In the genomic region with DNA sequence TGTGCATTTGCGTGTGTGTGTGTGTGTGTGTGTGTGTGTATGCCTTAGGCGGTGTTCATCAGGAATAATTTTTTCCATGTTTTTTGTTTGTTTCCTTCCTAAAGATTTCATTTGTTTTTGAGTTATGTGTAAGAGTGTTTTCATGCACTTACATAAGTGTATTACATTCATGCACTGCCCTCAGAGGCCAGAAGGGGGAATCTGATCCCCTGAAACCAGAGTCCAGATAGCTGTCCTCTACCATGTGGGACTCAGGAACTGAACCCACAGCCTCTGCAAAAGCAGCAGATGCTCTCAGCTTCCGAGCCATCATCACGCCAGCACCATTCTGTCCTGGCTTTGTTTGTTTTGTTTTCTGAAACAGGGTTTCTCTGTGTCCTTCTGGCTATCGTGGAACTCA, we compare ENCODE assay signal across 24 mouse cellular contexts. TPM values are rescaled to one million over a fixed set of nuclear protein-coding genes. Genes with fewer than 3 reads are reported as not detected.
DNase-seq lines count a peak whose midpoint lies in the region; ATAC-seq and TF ChIP-seq lines count a peak whose summit lies in the region.
"Had no signal": no experiment of that assay in that cellular context is flagged by ENCODE, and none has a peak within 500 bp of the region (broad histone marks: within the 10 kb centered on the region; RNA-seq: fewer than 3 reads in every experiment).

No protein-coding gene starts in this region.

- H3K27me3 ChIP-seq in heart, adult 2 months (ENCODE audit: control insufficient read depth, insufficient read depth, low read length): peaks cover under 1% of the 10 kb centered on the region; the same call in 1 of the 2 replicates
- peaks cover 35% of the 10 kb centered on the region for H3K27me3 ChIP-seq in heart, embryonic 10.5 days (ENCODE audit: insufficient read depth, poor library complexity, severe bottlenecking)
- no peaks in the 10 kb centered on the region for H3K27me3 ChIP-seq in lung, embryonic 14.5 days (ENCODE audit: insufficient read depth, low read length)
- H3K27me3 ChIP-seq: Patski had no signal

- 90% methylated on average over 5 of the region's 5 CpGs for WGBS in heart, adult 2 months
- 84% methylated on average over 5 of the region's 5 CpGs for WGBS in heart, embryonic 10.5 days
- WGBS in lung, embryonic 14.5 days: 83% methylated on average over 5 of the region's 5 CpGs

- no peak for DNase-seq in heart, adult 2 months
- no peak for DNase-seq in heart, embryonic 10.5 days (ENCODE audit: low spot score)
- DNase-seq in lung, embryonic 14.5 days: no peak
- DNase-seq in lung, postnatal 4 days: no peak
- DNase-seq in adrenal gland, postnatal 4 days (ENCODE audit: low spot score in 2 of 2): no peak
- DNase-seq in adrenal gland, adult 2 months: no peak
- no peak for DNase-seq in heart, adult 9 months (ENCODE audit: low spot score in 2 of 2)
- DNase-seq: cerebellum, adult 9-10 months; heart, postnatal 14 days; kidney, adult 9 months; lung, postnatal 10 days; retina, postnatal 1 day; thymus, postnatal 25 days had no signal

- no peak for TF ChIP-seq EP300 in heart, adult 2 months (IDR thresholded peaks at IDR 0.05; ENCODE audit: insufficient read depth, low read depth, low read length)

- H3K9me3 ChIP-seq in heart, embryonic 10.5 days: no peaks in the 10 kb centered on the region
- no peaks in the 10 kb centered on the region for H3K9me3 ChIP-seq in lung, embryonic 14.5 days (ENCODE audit: low read depth, low read length)
- H3K9me3 ChIP-seq: hindbrain, embryonic 15.5 days; midbrain, embryonic 12.5 days had no signal

- ATAC-seq in lung, embryonic 14.5 days (ENCODE audit: insufficient read depth): no peak
- ATAC-seq in common myeloid progenitor, adult 5-6 weeks (replicated peaks; ENCODE audit: low read depth, poor library complexity, severe bottlenecking): peak; percentile 60; the same call in 1 of the 2 replicates
- ATAC-seq: forebrain, embryonic 14.5 days; Patski had no signal

- no peak overlapping the region for H3K4me2 ChIP-seq in lung, embryonic 14.5 days
- H3K4me2 ChIP-seq: hindbrain, embryonic 15.5 days; midbrain, embryonic 12.5 days had no signal

- no peak overlapping the region for H3K27ac ChIP-seq in heart, adult 2 months
- no peak overlapping the region for H3K27ac ChIP-seq in heart, embryonic 10.5 days
- H3K27ac ChIP-seq in lung, embryonic 14.5 days (ENCODE audit: low read depth): no peak overlapping the region
- H3K27ac ChIP-seq: hindbrain, embryonic 15.5 days; midbrain, embryonic 12.5 days had no signal

- TF ChIP-seq CTCF in heart, adult 2 months (IDR thresholded peaks at IDR 0.05): peak; percentile 46
- TF ChIP-seq CTCF in lung, embryonic 14.5 days (IDR thresholded peaks at IDR 0.05; ENCODE audit: low read depth): peak; percentile 15; the same call in 1 of the 2 replicates

- H3K4me1 ChIP-seq in heart, adult 2 months (ENCODE audit: control insufficient read depth, insufficient read depth, low read length): no peaks in the 10 kb centered on the region
- H3K4me1 ChIP-seq in heart, embryonic 10.5 days: peaks cover 7% of the 10 kb centered on the region
- 0 out of 2 replicates have a peak, but pooled peaks cover under 1% of the 10 kb centered on the region for H3K4me1 ChIP-seq in lung, embryonic 14.5 days (ENCODE audit: insufficient read depth)
- H3K4me1 ChIP-seq: hindbrain, embryonic 15.5 days had no signal

- no peak overlapping the region for H3K9ac ChIP-seq in heart, adult 2 months (ENCODE audit: low read depth, low read length)
- no peak overlapping the region for H3K9ac ChIP-seq in lung, embryonic 14.5 days
- H3K9ac ChIP-seq: hindbrain, embryonic 15.5 days; midbrain, embryonic 12.5 days had no signal

- H3K4me3 ChIP-seq in heart, adult 2 months: no peak overlapping the region
- H3K4me3 ChIP-seq in heart, embryonic 10.5 days: no peak overlapping the region
- no peak overlapping the region for H3K4me3 ChIP-seq in lung, embryonic 14.5 days (ENCODE audit: low read depth, low read length)
- H3K4me3 ChIP-seq: hindbrain, embryonic 15.5 days; midbrain, embryonic 12.5 days had no signal

- intact Hi-C loops in heart, adult 2 months (cut with DNase I): no loop called here

- TF ChIP-seq POLR2A in heart, adult 2 months (IDR thresholded peaks at IDR 0.05; ENCODE audit: insufficient read depth, low read depth, low read length): no peak

- no peaks in the 10 kb centered on the region for H3K79me2 ChIP-seq in heart, adult 2 months (replicated peaks; ENCODE audit: control insufficient read depth, insufficient read depth, low read length)

- H3K36me3 ChIP-seq in heart, adult 2 months (ENCODE audit: control insufficient read depth, insufficient read depth, low read length): no peaks in the 10 kb centered on the region
- H3K36me3 ChIP-seq in heart, embryonic 10.5 days: no peaks in the 10 kb centered on the region
- H3K36me3 ChIP-seq in lung, embryonic 14.5 days (ENCODE audit: insufficient read depth): no peaks in the 10 kb centered on the region
- H3K36me3 ChIP-seq: hindbrain, embryonic 15.5 days; midbrain, embryonic 12.5 days had no signal

RNA-seq across cellular contexts. Expression of gene Gm9918, which starts 4.8 kb away (rescaled TPM):
- total RNA-seq in heart, adult 2 months (2021): not detected
- polyA plus RNA-seq in heart, adult 2 months (2012; rRNA removed): 0.06 TPM in 1 of 2 replicates, not detected in the other
- polyA plus RNA-seq in heart, embryonic 10.5 days (2016; fragmentation: Nextera tagmentation; extraction: Ambion mirVana): 0.23 TPM in 1 of 2 replicates, not detected in the other
- polyA plus RNA-seq in lung, embryonic 14.5 days (2014; fragmentation: Nextera tagmentation; extraction: Ambion mirVana): 0.38 and 0.82 TPM in 2 replicates
- not detected in 2 replicates for total RNA-seq in common myeloid progenitor, adult 5-6 weeks (2017)
- total RNA-seq in adrenal gland, postnatal 4 days (2021): under 1 TPM; 0.17 to 0.31 TPM
- not detected for total RNA-seq in adrenal gland, adult 2 months (2021)
- 0.47 and 0.87 TPM in 2 replicates for polyA plus RNA-seq in adrenal gland, adult 2 months (2012; rRNA removed)
- total RNA-seq: gastrocnemius, adult 18-20 months; heart, adult 8-10 months; heart, postnatal 14 days; left cerebral cortex, adult 8-10 months; neutrophil, adult 5-6 weeks had no signal
- polyA plus RNA-seq: C2C12; forebrain, embryonic 14.5 days; spleen, adult 2 months had no signal

RNA-seq across cellular contexts. Expression of gene Rarg, which starts 8.2 kb away (rescaled TPM):
- total RNA-seq in heart, adult 2 months (2021): 10 to 100 TPM; 18.1 to 20.3 TPM
- polyA plus RNA-seq in heart, adult 2 months (2012; rRNA removed): 19.9 and 26.9 TPM in 2 replicates
- polyA plus RNA-seq in heart, embryonic 10.5 days (2016; fragmentation: Nextera tagmentation; extraction: Ambion mirVana): 11.3 and 17.3 TPM in 2 replicates
- 38.5 and 38.7 TPM in 2 replicates for polyA plus RNA-seq in lung, embryonic 14.5 days (2014; fragmentation: Nextera tagmentation; extraction: Ambion mirVana)
- 1.2 and 3.9 TPM in 2 replicates for total RNA-seq in common myeloid progenitor, adult 5-6 weeks (2017)
- 10 to 100 TPM; 24.8 to 28.6 TPM for total RNA-seq in adrenal gland, postnatal 4 days (2021)
- total RNA-seq in adrenal gland, adult 2 months (2021): 10 to 100 TPM; 21.0 to 35.8 TPM
- polyA plus RNA-seq in adrenal gland, adult 2 months (2012; rRNA removed): 29.9 and 32.4 TPM in 2 replicates

RNA-seq across cellular contexts. Expression of gene Mfsd5, which starts 13.7 kb away (rescaled TPM):
- total RNA-seq in heart, adult 2 months (2021): 10 to 100 TPM; 17.0 to 19.4 TPM
- 37.8 and 47.9 TPM in 2 replicates for polyA plus RNA-seq in heart, adult 2 months (2012; rRNA removed)
- 55.7 and 63.4 TPM in 2 replicates for polyA plus RNA-seq in heart, embryonic 10.5 days (2016; fragmentation: Nextera tagmentation; extraction: Ambion mirVana)
- 63.1 and 64.0 TPM in 2 replicates for polyA plus RNA-seq in lung, embryonic 14.5 days (2014; fragmentation: Nextera tagmentation; extraction: Ambion mirVana)
- 16.8 and 21.0 TPM in 2 replicates for total RNA-seq in common myeloid progenitor, adult 5-6 weeks (2017)
- 10 to 100 TPM; 34.4 to 36.7 TPM for total RNA-seq in adrenal gland, postnatal 4 days (2021)
- total RNA-seq in adrenal gland, adult 2 months (2021): 10 to 100 TPM; 38.2 to 46.3 TPM
- 99.6 and 108 TPM in 2 replicates for polyA plus RNA-seq in adrenal gland, adult 2 months (2012; rRNA removed)

RNA-seq across cellular contexts. Expression of gene Espl1, which starts 30.5 kb away (rescaled TPM):
- total RNA-seq in heart, adult 2 months (2021): 1 to 10 TPM; 1.0 to 1.4 TPM
- 1.6 and 2.4 TPM in 2 replicates for polyA plus RNA-seq in heart, adult 2 months (2012; rRNA removed)
- 35.8 and 40.9 TPM in 2 replicates for polyA plus RNA-seq in heart, embryonic 10.5 days (2016; fragmentation: Nextera tagmentation; extraction: Ambion mirVana)
- 44.1 and 45.9 TPM in 2 replicates for polyA plus RNA-seq in lung, embryonic 14.5 days (2014; fragmentation: Nextera tagmentation; extraction: Ambion mirVana)
- total RNA-seq in common myeloid progenitor, adult 5-6 weeks (2017): 24.6 and 39.7 TPM in 2 replicates
- total RNA-seq in adrenal gland, postnatal 4 days (2021): 10 to 100 TPM; 16.5 to 24.5 TPM
- total RNA-seq in adrenal gland, adult 2 months (2021): 1 to 10 TPM in 1 of 2 experiments, under 1 TPM in 1; 0.86 to 2.5 TPM
- 1.8 and 2.2 TPM in 2 replicates for polyA plus RNA-seq in adrenal gland, adult 2 months (2012; rRNA removed)

RNA-seq across cellular contexts. Expression of gene Itgb7, which starts 33.8 kb away (rescaled TPM):
- 1 to 10 TPM; 1.5 to 2.0 TPM for total RNA-seq in heart, adult 2 months (2021)
- 2.4 and 4.6 TPM in 2 replicates for polyA plus RNA-seq in heart, adult 2 months (2012; rRNA removed)
- 0.22 and 1.5 TPM in 2 replicates for polyA plus RNA-seq in heart, embryonic 10.5 days (2016; fragmentation: Nextera tagmentation; extraction: Ambion mirVana)
- 1.4 and 2.6 TPM in 2 replicates for polyA plus RNA-seq in lung, embryonic 14.5 days (2014; fragmentation: Nextera tagmentation; extraction: Ambion mirVana)
- 81.3 and 108 TPM in 2 replicates for total RNA-seq in common myeloid progenitor, adult 5-6 weeks (2017)
- total RNA-seq in adrenal gland, postnatal 4 days (2021): 1 to 10 TPM; 1.1 to 3.6 TPM
- total RNA-seq in adrenal gland, adult 2 months (2021): 1 to 10 TPM; 2.0 to 4.7 TPM
- polyA plus RNA-seq in adrenal gland, adult 2 months (2012; rRNA removed): 2.3 and 2.4 TPM in 2 replicates
